Mouse (Mus musculus) kidney, embryonic 14.5 days (tissue): ENCODE measurements around the gene Pou2f1. TPM values are rescaled to one million over a fixed set of nuclear protein-coding genes. Genes with fewer than 3 reads are reported as not detected.

Experiments
- ATAC-seq: fragments of 200-750 bp; cut with Nextera tagmentation; 2 replicates; pipeline ENCODE4 v1.8.0; 2017; ENCODE audit warnings: moderate number of reproducible peaks, mild to moderate bottlenecking, moderate TSS enrichment, moderate library complexity; ENCODE audit not compliant: low FRiP score, low TSS enrichment
- H3K27ac ChIP-seq: fragments of 300-500 bp; sonication (generic); 2 replicates; pipeline ENCODE4 v1.5.1; 2014; ENCODE audit warnings: low read depth, mild to moderate bottlenecking, low read length, moderate library complexity, mixed read lengths
- H3K27me3 ChIP-seq: fragments of 300-500 bp; sonication (generic); 2 replicates; pipeline ENCODE4 v1.6.1; 2014; ENCODE audit warnings: mild to moderate bottlenecking, low read length; ENCODE audit not compliant: control insufficient read depth, insufficient read depth
- H3K36me3 ChIP-seq: fragments of 300-500 bp; sonication (generic); 2 replicates; pipeline ENCODE4 v1.6.1; 2014; ENCODE audit warnings: low read length, mixed read lengths; ENCODE audit not compliant: control insufficient read depth, insufficient read depth
- H3K4me1 ChIP-seq: fragments of 300-500 bp; sonication (generic); 2 replicates; pipeline ENCODE4 v1.6.1; 2014; ENCODE audit warnings: low read length, mixed read lengths; ENCODE audit not compliant: control insufficient read depth, insufficient read depth
- H3K4me2 ChIP-seq: fragments of 300-500 bp; sonication (generic); replicated peaks from 2 replicates; pipeline ENCODE4 v1.6.1; 2014; ENCODE audit warnings: low read depth, mild to moderate bottlenecking, low read length
- H3K4me3 ChIP-seq: fragments of 300-500 bp; sonication (generic); 2 replicates; pipeline ENCODE4 v1.5.1; 2014; ENCODE audit warnings: mild to moderate bottlenecking, low read length
- H3K9ac ChIP-seq: fragments of 300-500 bp; sonication (generic); 2 replicates; pipeline ENCODE4 v1.6.1; 2014; ENCODE audit warnings: low read depth, mild to moderate bottlenecking, low read length, moderate library complexity
- H3K9me3 ChIP-seq: fragments of 300-500 bp; sonication (generic); 2 replicates; pipeline ENCODE4 v1.6.1; 2016; ENCODE audit warnings: low read length; ENCODE audit not compliant: control insufficient read depth
- WGBS: fragments of 180-500 bp; shearing (Covaris S2); extraction: QIAGEN DNeasy Blood & Tissue Kit; methylation state at CpG from one replicate; pipeline ENCODE4 v1.1.7; 2014; 5-methylcytosine and 5-hydroxymethylcytosine counted together
- polyA plus RNA-seq: library from polyadenylated mRNA; unstranded; fragments of >200 nt; fragmentation: Nextera tagmentation; extraction: Ambion mirVana; gene quantifications from 2 replicates; pipeline ENCODE4 v1.2.1, GENCODE M21; 2014

Gene Pou2f1
- polyA plus RNA-seq, 1 experiment from 2014 or later: 32.6 TPM

DNA sequence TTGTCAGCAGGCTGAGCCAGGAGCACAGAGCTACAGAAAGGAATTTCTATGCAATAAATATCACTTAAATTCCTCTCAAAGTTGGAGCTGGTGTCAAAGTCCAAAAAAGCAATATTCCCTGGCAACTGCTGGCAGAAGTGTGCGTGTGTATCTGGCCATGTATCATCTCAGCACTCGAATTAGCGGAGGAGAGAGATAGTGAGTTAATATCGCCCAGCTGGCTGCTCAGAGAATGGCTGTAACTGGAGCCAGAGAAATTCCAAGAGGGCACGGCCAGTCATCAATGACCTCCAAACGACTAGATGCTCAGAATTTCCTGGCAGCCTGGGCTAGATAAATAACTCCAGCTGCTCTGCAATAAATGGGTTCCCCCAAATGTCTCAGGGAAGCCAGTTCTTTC lies 166.0 kb downstream of the Pou2f1 start:
- ATAC-seq: peak; percentile 45; the same call in 1 of the 2 replicates
- no peak overlapping the region; the same call in 1 of the 2 replicates for H3K4me2 ChIP-seq
- H3K27ac ChIP-seq: no peak overlapping the region

DNA sequence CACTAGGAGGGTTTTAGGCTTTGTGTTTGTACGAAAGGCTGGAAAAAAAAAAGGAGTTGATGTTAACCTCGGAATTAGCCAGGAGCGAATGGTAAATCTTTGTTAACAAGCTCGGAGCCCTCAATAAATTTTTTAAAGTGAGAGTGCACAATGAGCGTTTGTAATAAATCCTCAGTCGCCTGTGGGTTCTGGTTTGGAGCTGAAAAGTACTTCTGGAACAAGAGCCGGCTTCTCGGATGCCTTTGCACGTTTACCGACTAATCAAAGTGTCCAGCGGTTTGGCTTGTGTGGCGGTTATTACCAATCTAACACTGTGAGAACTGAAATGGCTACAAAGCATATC lies 167.9 kb downstream of the Pou2f1 start:
- Histone ChIP-seq H3K4me1 (peaks cover 30% of the 10 kb centered on the region), H3K4me3 (peak overlapping the region; percentile 18; the same call in 1 of the 2 replicates), H3K27ac (no peak overlapping the region)

More for the DNA sequence above, 166.0 kb downstream of the Pou2f1 start:
- Histone ChIP-seq H3K36me3 (no peaks in the 10 kb centered on the region), H3K4me3 (no peak overlapping the region), H3K9me3 (no peaks in the 10 kb centered on the region), H3K4me1 (peaks cover 38% of the 10 kb centered on the region), H3K27me3 (peaks cover 3% of the 10 kb centered on the region), H3K9ac (no peak overlapping the region)
- 8% methylated on average over 6 of the region's 6 CpGs for WGBS

DNA sequence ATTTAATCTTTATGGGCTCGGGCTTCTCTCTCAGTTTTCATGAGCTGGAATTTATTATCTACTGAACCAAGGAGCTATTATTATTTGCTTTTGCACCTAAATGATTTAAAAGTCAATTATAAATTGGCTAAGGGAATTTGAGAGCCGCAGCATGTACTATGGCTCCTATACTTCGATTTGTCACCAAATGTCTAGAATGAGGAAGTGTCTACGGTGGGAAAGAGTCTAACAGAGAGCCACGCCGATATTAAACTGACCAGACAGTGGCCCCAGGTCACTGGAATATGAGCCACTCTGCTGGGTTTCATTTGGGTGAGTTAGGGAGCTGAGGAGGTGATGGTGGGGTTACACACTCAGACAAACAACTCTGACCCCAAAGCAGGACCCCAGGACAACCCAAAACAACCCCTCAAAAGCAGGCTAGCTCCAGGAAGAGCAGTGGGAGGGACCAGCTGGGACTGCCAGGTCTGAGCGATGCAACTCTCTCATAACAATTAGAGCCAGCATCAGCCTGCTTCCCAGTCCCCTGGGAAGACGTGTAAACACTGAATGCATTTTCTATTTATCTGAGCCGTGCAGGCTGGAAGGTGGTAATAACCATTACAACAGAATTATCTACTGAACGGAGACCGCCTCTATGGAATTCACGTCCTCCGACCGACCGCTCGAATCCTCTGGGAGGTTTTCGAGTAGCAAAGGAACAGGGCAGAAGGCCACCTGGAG lies 168.4 kb downstream of the Pou2f1 start:
- Histone ChIP-seq H3K27me3 (no peaks in the 10 kb centered on the region), H3K9me3 (no peaks in the 10 kb centered on the region), H3K9ac (no peak overlapping the region), H3K4me2 (peak overlapping the region; percentile 47), H3K36me3 (no peaks in the 10 kb centered on the region), H3K4me3 (peak overlapping the region; percentile 18; the same call in 1 of the 2 replicates), H3K27ac (no peak overlapping the region), H3K4me1 (peaks cover 30% of the 10 kb centered on the region)
- WGBS: 13% methylated on average over 17 of the region's 17 CpGs
- peak; percentile 47; the same call in 1 of the 2 replicates for ATAC-seq

More for the DNA sequence above, 167.9 kb downstream of the Pou2f1 start:
- 20% methylated on average over 12 of the region's 12 CpGs for WGBS
- Histone ChIP-seq H3K27me3 (no peaks in the 10 kb centered on the region), H3K4me2 (peak overlapping the region; percentile 47), H3K36me3 (no peaks in the 10 kb centered on the region), H3K9ac (no peak overlapping the region), H3K9me3 (no peaks in the 10 kb centered on the region)
- ATAC-seq: no peak

DNA sequence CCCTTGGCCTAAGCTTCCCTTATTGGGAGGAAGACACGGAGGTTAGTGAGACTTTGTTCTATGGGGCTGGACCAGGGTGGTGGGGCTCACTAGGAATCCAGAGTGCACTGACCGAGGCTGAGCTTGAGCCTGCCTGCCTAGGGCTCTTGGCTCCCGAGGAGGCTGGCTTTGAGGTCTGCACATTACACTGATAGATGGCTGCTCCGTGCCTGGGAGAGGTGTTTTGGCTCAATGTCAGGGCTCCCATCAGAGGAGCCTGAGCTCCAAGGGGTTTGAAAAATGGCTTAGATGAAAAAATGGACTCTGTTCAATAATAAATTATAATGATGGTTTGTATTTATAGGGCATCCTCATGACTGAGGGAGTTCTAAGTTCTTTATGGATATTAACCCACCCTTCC lies 169.2 kb downstream of the Pou2f1 start:
- no peaks in the 10 kb centered on the region for H3K27me3 ChIP-seq
- H3K4me1 ChIP-seq: peaks cover 29% of the 10 kb centered on the region
- H3K9ac ChIP-seq: no peak overlapping the region
- WGBS: 16% methylated on average over 4 of the region's 4 CpGs
- no peaks in the 10 kb centered on the region for H3K9me3 ChIP-seq
- no peak overlapping the region for H3K27ac ChIP-seq
- no peak overlapping the region for H3K4me3 ChIP-seq
- ATAC-seq: no peak
- H3K36me3 ChIP-seq: no peaks in the 10 kb centered on the region
- no peak overlapping the region for H3K4me2 ChIP-seq

DNA sequence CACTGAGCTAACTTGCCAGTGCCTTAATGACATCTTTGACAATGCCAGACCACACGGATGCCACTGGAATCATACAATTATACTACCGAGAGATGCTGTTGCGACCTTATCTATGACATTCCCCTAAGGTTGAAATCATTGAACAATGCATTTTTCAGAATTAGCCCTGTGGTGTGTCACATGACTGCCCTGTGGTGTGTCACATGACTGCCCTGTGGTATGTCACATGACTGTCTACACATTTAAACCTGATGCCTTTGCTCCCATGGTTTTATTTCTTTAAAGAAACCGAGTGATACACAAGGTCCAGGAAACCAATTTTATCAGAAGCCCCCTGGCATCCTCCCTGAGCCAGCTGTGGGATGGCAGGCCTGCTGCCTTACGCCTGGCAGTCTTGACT lies 172.6 kb downstream of the Pou2f1 start:
- Histone ChIP-seq H3K27me3 (no peaks in the 10 kb centered on the region), H3K4me1 (peaks cover 4% of the 10 kb centered on the region; the same call in 1 of the 2 replicates), H3K36me3 (no peaks in the 10 kb centered on the region), H3K27ac (no peak overlapping the region), H3K9me3 (no peaks in the 10 kb centered on the region), H3K9ac (no peak overlapping the region), H3K4me3 (no peak overlapping the region), H3K4me2 (no peak overlapping the region)
- 90% methylated on average over 5 of the region's 5 CpGs for WGBS
- ATAC-seq: no peak

DNA sequence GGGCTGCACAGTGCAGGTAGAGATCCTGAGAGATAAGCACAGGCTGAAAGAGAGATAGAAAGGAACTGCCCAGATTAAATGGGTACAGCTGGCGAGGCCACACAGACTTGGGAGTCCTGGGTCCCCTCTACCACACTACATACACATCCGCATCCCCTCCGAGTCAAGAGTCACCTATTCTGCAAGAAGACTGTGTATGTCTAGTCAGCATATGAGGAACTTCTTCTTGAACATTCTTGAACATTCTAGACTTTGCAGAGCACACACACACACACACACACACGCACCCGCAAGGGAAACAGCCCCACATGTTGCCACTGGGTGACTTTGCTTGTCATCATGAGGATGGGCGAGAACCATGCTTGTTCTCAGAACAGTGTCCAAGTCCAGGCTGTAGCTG lies 173.9 kb downstream of the Pou2f1 start:
- 82% methylated on average over 6 of the region's 6 CpGs for WGBS
- no peak overlapping the region for H3K4me2 ChIP-seq
- ATAC-seq: no peak
- H3K4me1 ChIP-seq: no peaks in the 10 kb centered on the region
- no peaks in the 10 kb centered on the region for H3K9me3 ChIP-seq
- no peak overlapping the region for H3K27ac ChIP-seq
- H3K27me3 ChIP-seq: no peaks in the 10 kb centered on the region
- no peak overlapping the region for H3K4me3 ChIP-seq
- no peak overlapping the region for H3K9ac ChIP-seq
- H3K36me3 ChIP-seq: no peaks in the 10 kb centered on the region

DNA sequence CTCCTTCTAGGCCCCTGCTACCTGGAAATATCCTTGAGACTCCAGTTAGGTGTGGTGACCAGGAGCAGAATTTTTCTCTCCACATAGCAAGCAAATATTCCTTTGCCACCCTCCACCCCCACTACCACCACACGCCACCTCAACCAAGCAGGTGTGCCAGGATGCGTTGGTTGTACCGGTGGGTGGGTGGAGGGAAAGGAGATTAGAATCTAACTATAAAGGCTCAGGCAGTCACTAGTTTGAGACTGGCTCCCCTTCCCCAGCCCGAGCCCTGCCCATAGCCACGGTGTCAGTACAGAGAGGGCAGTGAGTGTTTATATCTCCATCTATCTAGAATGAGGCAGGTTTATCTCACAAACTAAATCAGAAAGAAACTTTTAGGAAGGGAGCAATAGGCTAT lies 174.3 kb downstream of the Pou2f1 start:
- Histone ChIP-seq H3K27ac (no peak overlapping the region), H3K27me3 (no peaks in the 10 kb centered on the region), H3K4me1 (no peaks in the 10 kb centered on the region), H3K4me3 (no peak overlapping the region), H3K36me3 (no peaks in the 10 kb centered on the region), H3K4me2 (no peak overlapping the region), H3K9ac (no peak overlapping the region), H3K9me3 (no peaks in the 10 kb centered on the region)
- no peak for ATAC-seq
- WGBS: 69% methylated on average over 5 of the region's 5 CpGs

DNA sequence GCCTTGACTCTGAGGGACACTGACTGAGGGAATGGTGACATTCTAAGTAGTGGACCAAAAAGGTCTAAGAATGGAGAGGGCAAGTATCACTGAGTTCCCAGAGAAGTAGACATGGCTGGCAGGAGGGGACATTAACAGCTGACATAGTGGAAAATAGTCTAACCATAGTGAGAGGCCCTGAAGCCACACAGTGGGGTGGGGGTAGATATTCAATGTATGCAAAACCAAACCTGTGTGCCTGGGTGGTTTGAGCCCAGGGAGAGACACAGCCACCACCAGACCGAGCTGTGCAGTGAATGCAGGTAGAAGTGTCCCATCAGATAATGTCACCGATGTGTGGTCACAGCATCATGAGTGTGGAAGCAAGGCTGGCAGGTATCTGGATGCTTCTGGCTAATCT lies 180.4 kb downstream of the Pou2f1 start:
- H3K27me3 ChIP-seq: no peaks in the 10 kb centered on the region
- WGBS: 89% methylated on average over 2 of the region's 2 CpGs

DNA sequence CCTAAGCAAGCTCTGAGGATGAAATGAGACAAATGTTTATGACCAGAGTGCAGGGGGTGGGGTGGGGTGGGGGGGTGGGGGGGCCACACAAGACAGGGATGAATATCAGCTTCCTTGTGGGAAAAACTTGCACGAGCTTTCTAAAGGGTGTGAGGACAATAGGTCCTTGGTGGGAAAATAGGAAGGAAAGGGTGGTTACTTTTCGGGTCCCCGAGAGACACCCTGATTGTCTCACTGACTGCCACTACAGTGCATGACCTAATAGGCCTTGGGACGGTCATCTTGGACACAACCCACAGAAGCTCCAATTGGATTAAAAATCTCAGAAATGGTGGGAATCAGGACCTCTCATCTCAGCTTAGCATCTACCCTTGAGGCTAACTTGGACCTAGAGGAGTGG lies 183.3 kb downstream of the Pou2f1 start:
- H3K4me1 ChIP-seq: peaks cover 2% of the 10 kb centered on the region; the same call in 1 of the 2 replicates
- H3K4me2 ChIP-seq: no peak overlapping the region
- no peaks in the 10 kb centered on the region for H3K36me3 ChIP-seq
- WGBS: 77% methylated on average over 4 of the region's 4 CpGs
- H3K9ac ChIP-seq: no peak overlapping the region
- ATAC-seq: no peak
- no peak overlapping the region for H3K27ac ChIP-seq
- H3K4me3 ChIP-seq: no peak overlapping the region
- no peaks in the 10 kb centered on the region; the same call in 1 of the 2 replicates for H3K27me3 ChIP-seq
- H3K9me3 ChIP-seq: no peaks in the 10 kb centered on the region

More for the DNA sequence above, 180.4 kb downstream of the Pou2f1 start:
- H3K9me3 ChIP-seq: no peaks in the 10 kb centered on the region
- H3K27ac ChIP-seq: no peak overlapping the region
- H3K9ac ChIP-seq: no peak overlapping the region
- H3K4me2 ChIP-seq: no peak overlapping the region
- no peaks in the 10 kb centered on the region for H3K4me1 ChIP-seq
- H3K36me3 ChIP-seq: no peaks in the 10 kb centered on the region
- ATAC-seq: no peak
- H3K4me3 ChIP-seq: no peak overlapping the region
